Mouse (Mus musculus): ENCODE data around the gene Lurap1l. TPM values are rescaled to one million over a fixed set of nuclear protein-coding genes. Genes with fewer than 3 reads are reported as not detected.
"Not testable (repeated sequence)": the region's sequence is repeated elsewhere in the genome, so short reads cannot be mapped to it uniquely, and the experiment has no call there.

Lurap1l gene
- total RNA-seq, 2 experiments from 2014 or later, result 2.9 to 3.2 TPM

- intact Hi-C loops (cut with DNase I), result no loop called here
- no peak for DNase-seq
Observed at GRCm38 (mm10) chr4:80915211-80915610, 4.8 kb downstream of the Lurap1l start.

GRCm38 (mm10) chr4:80916695-80917094 lies 6.2 kb downstream of the Lurap1l start:
- intact Hi-C loops (cut with DNase I), result no loop called here
- DNase-seq, result no peak

- intact Hi-C loops (cut with DNase I); DNase-seq: not testable (repeated sequence)
Observed at GRCm38 (mm10) chr4:80917128-80917527, 6.7 kb downstream of the Lurap1l start.

- no peak for DNase-seq
- intact Hi-C loops (cut with DNase I), result no loop called here
Observed at GRCm38 (mm10) chr4:80917812-80918211, 7.4 kb downstream of the Lurap1l start.

- DNase-seq, result no peak
- intact Hi-C loops (cut with DNase I), result no loop called here
Observed at GRCm38 (mm10) chr4:80918526-80919129, 8.2 kb downstream of the Lurap1l start.

GRCm38 (mm10) chr4:80919217-80919867 lies 8.9 kb downstream of the Lurap1l start:
- no peak for DNase-seq
- intact Hi-C loops (cut with DNase I), result no loop called here

GRCm38 (mm10) chr4:80921646-80922489 lies 11.4 kb downstream of the Lurap1l start:
- no peak for DNase-seq
- intact Hi-C loops (cut with DNase I), result no loop called here

GRCm38 (mm10) chr4:80922654-80923053 lies 12.2 kb downstream of the Lurap1l start:
- intact Hi-C loops (cut with DNase I), result no loop called here
- no peak for DNase-seq

GRCm38 (mm10) chr4:80924815-80925214 lies 14.4 kb downstream of the Lurap1l start:
- intact Hi-C loops (cut with DNase I), result no loop called here
- DNase-seq, result no peak

- intact Hi-C loops (cut with DNase I), result no loop called here
Observed at GRCm38 (mm10) chr4:80925752-80926519, 15.5 kb downstream of the Lurap1l start.

GRCm38 (mm10) chr4:80934749-80935148 lies 24.3 kb downstream of the Lurap1l start:
- no peak for DNase-seq
- intact Hi-C loops (cut with DNase I), result no loop called here

More at GRCm38 (mm10) chr4:80925752-80926519, 15.5 kb downstream of the Lurap1l start:
- DNase-seq, result no peak

GRCm38 (mm10) chr4:80939115-80939514 lies 28.7 kb downstream of the Lurap1l start:
- intact Hi-C loops (cut with DNase I), result no loop called here

GRCm38 (mm10) chr4:80940946-80941345 lies 30.5 kb downstream of the Lurap1l start:
- intact Hi-C loops (cut with DNase I), result no loop called here

More at GRCm38 (mm10) chr4:80939115-80939514, 28.7 kb downstream of the Lurap1l start:
- DNase-seq, result no peak

GRCm38 (mm10) chr4:80941978-80942377 lies 31.5 kb downstream of the Lurap1l start:
- DNase-seq, result no peak
- intact Hi-C loops (cut with DNase I), result no loop called here

More at GRCm38 (mm10) chr4:80940946-80941345, 30.5 kb downstream of the Lurap1l start:
- DNase-seq, result no peak

GRCm38 (mm10) chr4:80944605-80945004 lies 34.2 kb downstream of the Lurap1l start:
- no peak for DNase-seq
- intact Hi-C loops (cut with DNase I), result no loop called here

GRCm38 (mm10) chr4:80949110-80949509 lies 38.7 kb downstream of the Lurap1l start:
- intact Hi-C loops (cut with DNase I), result no loop called here
- DNase-seq, result no peak

- intact Hi-C loops (cut with DNase I), result loop anchor here (5.0 kb wide), 1 partner anchor 77 kb away; no protein-coding TSS in a partner anchor
- no peak for DNase-seq
Observed at GRCm38 (mm10) chr4:80949720-80950119, 39.3 kb downstream of the Lurap1l start.

GRCm38 (mm10) chr4:80950280-80950781 lies 39.9 kb downstream of the Lurap1l start:
- no peak for DNase-seq
- intact Hi-C loops (cut with DNase I), result loop anchor here (5.0 kb wide), 1 partner anchor 78 kb away; no protein-coding TSS in a partner anchor

GRCm38 (mm10) chr4:80952653-80953052 lies 42.2 kb downstream of the Lurap1l start:
- DNase-seq, result no peak
- intact Hi-C loops (cut with DNase I), result loop anchor here (5.0 kb wide), 1 partner anchor 80 kb away; no protein-coding TSS in a partner anchor

GRCm38 (mm10) chr4:80955942-80956341 lies 45.5 kb downstream of the Lurap1l start:
- intact Hi-C loops (cut with DNase I), result no loop called here
- DNase-seq, result no peak

Measured in heart, postnatal 14 days (tissue).